Mouse (Mus musculus) midbrain, postnatal 0 days (tissue): ENCODE data around the gene Vsig10. TPM values are rescaled to one million over a fixed set of nuclear protein-coding genes. Genes with fewer than 3 reads are reported as not detected.

Source experiments
- ATAC-seq: fragments of 200-750 bp; cut with Nextera tagmentation; 2 replicates; pipeline ENCODE4 v1.8.0; 2017; ENCODE audit warnings: moderate number of reproducible peaks, mild to moderate bottlenecking, moderate TSS enrichment, moderate library complexity; ENCODE audit not compliant: low FRiP score
- DNase-seq: peaks from one replicate; pipeline ENCODE4 v3.0.0-alpha.2; 2015; ENCODE audit warnings: low spot score
- H3K27ac ChIP-seq: fragments of 300-500 bp; sonication (generic); 2 replicates; pipeline ENCODE4 v1.5.1; 2014; ENCODE audit warnings: low read depth, mild to moderate bottlenecking, low read length, mixed read lengths
- H3K27me3 ChIP-seq: fragments of 300-500 bp; sonication (generic); 2 replicates; pipeline ENCODE4 v1.6.1; 2014; ENCODE audit warnings: low read length, control low read depth, mixed read lengths; ENCODE audit not compliant: insufficient read depth
- H3K36me3 ChIP-seq: fragments of 300-500 bp; sonication (generic); 2 replicates; pipeline ENCODE4 v1.6.1; 2014; ENCODE audit warnings: low read length, control low read depth, mixed read lengths; ENCODE audit not compliant: insufficient read depth
- H3K4me1 ChIP-seq: fragments of 300-500 bp; sonication (generic); 2 replicates; pipeline ENCODE4 v1.6.1; 2014; ENCODE audit warnings: mild to moderate bottlenecking, control low read depth, antibody characterized with exemption, low read length, mixed read lengths; ENCODE audit not compliant: insufficient read depth
- H3K4me2 ChIP-seq: fragments of 300-500 bp; sonication (generic); 2 replicates; pipeline ENCODE4 v1.6.1; 2014; ENCODE audit warnings: low read depth, mild to moderate bottlenecking, low read length, mixed read lengths; ENCODE audit not compliant: poor library complexity, severe bottlenecking
- H3K4me3 ChIP-seq: fragments of 300-500 bp; sonication (generic); 2 replicates; pipeline ENCODE4 v1.5.1; 2014; ENCODE audit warnings: low read depth, mild to moderate bottlenecking, low read length, moderate library complexity
- H3K9ac ChIP-seq: fragments of 300-500 bp; sonication (generic); replicated peaks from 2 replicates; pipeline ENCODE4 v1.6.1; 2014; ENCODE audit warnings: mild to moderate bottlenecking, low read length, moderate library complexity, mixed read lengths; ENCODE audit not compliant: poor library complexity, severe bottlenecking
- H3K9me3 ChIP-seq: fragments of 300-500 bp; sonication (generic); 2 replicates; pipeline ENCODE4 v1.6.1; 2016; ENCODE audit warnings: low read length, control low read depth
- CTCF ChIP-seq: IDR thresholded peaks from 2 replicates; pipeline ENCODE4 v1.5.1; 2016; ENCODE audit warnings: antibody characterized with exemption, mild to moderate bottlenecking
- WGBS: fragments of 180-500 bp; shearing (Covaris S2); extraction: QIAGEN DNeasy Blood & Tissue Kit; methylation state at CpG from one replicate; pipeline ENCODE4 v1.1.7; 2014; 5-methylcytosine and 5-hydroxymethylcytosine counted together
- polyA plus RNA-seq: library from polyadenylated mRNA; unstranded; fragments of >200 nt; fragmentation: Nextera tagmentation; extraction: Ambion mirVana; gene quantifications from 2 replicates; pipeline ENCODE4 v1.2.1, GENCODE M21; 2015
- total RNA-seq: library from RNA; depleted of rRNA; stranded (reverse); fragments of >200 nt; gene quantifications from 2 replicates; pipeline ENCODE4 v1.2.3, GENCODE M21; 2014

The Vsig10 gene
- total and polyA plus RNA-seq, 2 experiments from 2014 or later, result 1.5 to 7.1 TPM

- Histone ChIP-seq H3K27me3 (no peaks in the 10 kb centered on the region), H3K9ac (no peak overlapping the region), H3K36me3 (peaks cover 14% of the 10 kb centered on the region), H3K9me3 (no peaks in the 10 kb centered on the region), H3K4me3 (no peak overlapping the region), H3K27ac (no peak overlapping the region), H3K4me1 (peaks cover 9% of the 10 kb centered on the region; the same call in 1 of the 2 replicates), H3K4me2 (no peak overlapping the region)
- 77% methylated on average over 4 of the region's 4 CpGs for WGBS
- TF ChIP-seq CTCF, result no peak
- no peak for ATAC-seq
- no peak for DNase-seq
Measured at GRCm38 (mm10) chr5:117285266-117285665, 33.6 kb upstream of the Vsig10 start.

DNA sequence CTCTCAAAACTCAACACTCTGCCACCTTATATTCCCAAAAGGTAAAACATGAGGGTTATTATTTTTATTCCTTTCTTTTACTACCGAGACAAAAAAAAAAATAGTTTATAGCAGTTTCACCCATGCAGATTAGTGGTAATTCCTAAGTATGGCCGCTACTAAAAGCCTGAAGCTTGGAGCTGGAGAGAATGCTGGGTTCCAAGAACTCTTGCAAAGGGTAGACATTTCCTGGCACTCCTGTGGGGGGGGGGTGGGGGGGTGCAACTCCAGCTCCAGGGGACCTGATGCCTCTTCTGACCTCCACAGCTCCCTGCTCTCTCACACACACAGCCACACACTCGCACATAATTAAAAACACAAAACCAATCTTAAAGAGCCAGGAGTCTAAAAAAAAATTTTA, 32.6 kb upstream of the Vsig10 start:
- Histone ChIP-seq H3K4me3 (peak overlapping the region; percentile 81), H3K27ac (no peak overlapping the region), H3K4me1 (peaks cover 9% of the 10 kb centered on the region; the same call in 1 of the 2 replicates), H3K9ac (peak overlapping the region; percentile 82; the same call in 1 of the 2 replicates), H3K4me2 (peak overlapping the region; percentile 77), H3K27me3 (no peaks in the 10 kb centered on the region), H3K9me3 (no peaks in the 10 kb centered on the region), H3K36me3 (peaks cover 14% of the 10 kb centered on the region)
- ATAC-seq, result no peak
- no peak for DNase-seq
- 49% methylated on average over 3 of the region's 3 CpGs for WGBS
- no peak for TF ChIP-seq CTCF

DNA sequence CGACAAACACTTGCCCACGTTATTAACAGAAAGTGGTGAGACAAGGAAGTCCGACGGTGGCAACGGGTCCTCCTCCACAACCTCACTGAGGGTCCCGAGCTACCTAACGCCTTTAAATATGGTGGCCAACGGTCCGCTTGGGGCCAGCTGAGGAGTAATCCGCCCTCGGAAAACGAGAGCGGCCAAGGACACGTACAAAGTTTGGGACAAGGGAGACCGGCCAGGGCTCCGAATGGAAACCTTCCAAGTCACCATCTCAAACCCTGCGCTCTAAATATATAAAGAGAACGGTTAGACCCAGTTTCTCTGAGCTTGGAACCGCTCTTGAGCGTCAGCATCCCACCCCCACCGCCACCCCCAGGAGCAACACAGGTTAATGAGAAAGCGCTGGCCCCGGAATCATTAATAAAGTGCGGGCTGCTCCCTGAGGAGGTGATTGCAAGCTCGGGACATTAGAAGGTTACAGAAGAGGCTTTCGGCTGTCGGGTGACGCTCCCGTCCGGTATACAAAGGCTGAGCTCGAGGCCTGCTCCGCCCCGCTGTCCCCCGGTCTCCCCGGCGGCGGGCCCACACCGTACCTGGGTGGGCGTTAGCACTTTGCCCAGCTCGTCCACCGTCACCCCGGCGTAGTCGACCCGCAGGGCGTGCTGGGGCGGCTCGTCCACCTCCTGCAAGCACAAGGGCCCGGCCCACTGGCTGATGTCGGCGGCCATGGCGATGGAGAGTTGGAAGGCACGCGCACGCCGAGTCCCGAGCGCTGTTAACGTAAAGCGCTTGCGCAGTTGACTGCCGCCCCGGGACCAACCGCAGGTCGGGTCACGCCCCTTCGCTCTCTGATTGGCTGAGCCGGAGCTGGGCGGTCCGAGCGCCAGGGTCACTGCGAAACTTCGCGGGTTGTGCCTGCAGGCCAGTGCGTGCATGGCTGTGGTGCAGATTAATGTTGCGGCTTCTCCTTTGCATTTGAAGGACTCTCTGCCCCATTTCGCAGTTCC, 31.8 kb upstream of the Vsig10 start, which contains the start of gene Pebp1:
Pebp1 (minus strand) TSS at position 795 of the 992 bp plus-strand sequence.
- H3K27me3 ChIP-seq, result no peaks in the 10 kb centered on the region

GRCm38 (mm10) chr5:117289646-117290045, 29.2 kb upstream of the Vsig10 start:
- no peak overlapping the region for H3K4me3 ChIP-seq
- H3K27me3 ChIP-seq, result no peaks in the 10 kb centered on the region
- DNase-seq (no peak), ATAC-seq (no peak)
- H3K4me1 ChIP-seq, result peaks cover 9% of the 10 kb centered on the region; the same call in 1 of the 2 replicates
- no peak overlapping the region for H3K27ac ChIP-seq
- H3K4me2 ChIP-seq, result no peak overlapping the region
- peaks cover 6% of the 10 kb centered on the region for H3K36me3 ChIP-seq
- TF ChIP-seq CTCF, result no peak
- H3K9me3 ChIP-seq, result no peaks in the 10 kb centered on the region
- no peak overlapping the region for H3K9ac ChIP-seq

More for the DNA sequence above, 31.8 kb upstream of the Vsig10 start, which contains the start of gene Pebp1:
- no peak for TF ChIP-seq CTCF
- DNase-seq (peak; percentile 97), ATAC-seq (peak; percentile 94)
- Histone ChIP-seq H3K36me3 (peaks cover 14% of the 10 kb centered on the region), H3K9me3 (no peaks in the 10 kb centered on the region), H3K9ac (peak within 1 kb of the TSS; percentile 82), H3K4me2 (peak within 1 kb of the TSS; percentile 77), H3K4me3 (peak within 1 kb of the TSS; percentile 81), H3K4me1 (peaks cover 9% of the 10 kb centered on the region; the same call in 1 of the 2 replicates), H3K27ac (peak within 1 kb of the TSS; percentile 68)
- WGBS, result under 1% methylated on average over 67 of the region's 77 CpGs

- Histone ChIP-seq H3K9me3 (no peaks in the 10 kb centered on the region), H3K9ac (no peak overlapping the region), H3K27ac (no peak overlapping the region), H3K27me3 (no peaks in the 10 kb centered on the region), H3K4me3 (no peak overlapping the region), H3K36me3 (peaks cover 1% of the 10 kb centered on the region; the same call in 1 of the 2 replicates), H3K4me1 (peaks cover 9% of the 10 kb centered on the region; the same call in 1 of the 2 replicates), H3K4me2 (no peak overlapping the region)
- TF ChIP-seq CTCF, result peak; percentile 46; the same call in 1 of the 2 replicates
- ATAC-seq (no peak), DNase-seq (no peak)
- 93% methylated on average over 2 of the region's 2 CpGs for WGBS
Measured at GRCm38 (mm10) chr5:117290081-117290480, 28.8 kb upstream of the Vsig10 start.

DNA sequence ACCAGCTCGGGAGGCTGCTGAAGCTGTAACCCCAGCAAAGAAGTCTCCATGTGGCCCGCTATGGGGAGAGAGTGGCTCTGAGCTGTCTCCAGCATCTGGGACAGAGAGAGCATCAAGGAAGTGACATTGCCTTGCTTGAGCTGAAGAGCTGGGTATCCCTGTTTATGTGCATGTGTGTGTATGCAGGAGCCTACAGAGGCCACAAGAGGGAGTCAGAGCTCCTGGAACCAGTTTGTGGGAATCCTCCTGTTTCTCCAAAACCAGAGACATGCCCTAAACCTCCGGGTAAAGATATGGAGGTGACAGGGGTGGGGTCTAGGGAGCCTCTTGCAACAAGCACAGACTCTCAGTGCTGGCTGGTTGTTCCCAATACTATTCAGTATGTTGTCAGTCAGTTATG, 27.6 kb upstream of the Vsig10 start:
- Histone ChIP-seq H3K4me2 (no peak overlapping the region), H3K4me3 (no peak overlapping the region), H3K27ac (no peak overlapping the region), H3K4me1 (0 out of 2 replicates have a peak, but pooled peaks cover 5% of the 10 kb centered on the region), H3K9me3 (no peaks in the 10 kb centered on the region), H3K9ac (no peak overlapping the region), H3K36me3 (no peaks in the 10 kb centered on the region), H3K27me3 (no peaks in the 10 kb centered on the region)
- 82% methylated on average over 3 of the region's 3 CpGs for WGBS
- no peak for DNase-seq
- peak; percentile 61 for TF ChIP-seq CTCF
- ATAC-seq, result no peak
